Mouse (Mus musculus) heart, embryonic 12.5 days (tissue): ENCODE measurements around the gene Glyctk. TPM values are rescaled to one million over a fixed set of nuclear protein-coding genes. Genes with fewer than 3 reads are reported as not detected.

Experiments
- ATAC-seq: fragments of 200-750 bp; cut with Nextera tagmentation; 2 replicates; pipeline ENCODE4 v1.8.0; 2017; ENCODE audit warnings: moderate TSS enrichment, moderate library complexity; ENCODE audit not compliant: insufficient number of reproducible peaks, low FRiP score
- H3K27ac ChIP-seq: fragments of 300-500 bp; sonication (generic); 2 replicates; pipeline ENCODE4 v1.5.1; 2016; ENCODE audit warnings: mild to moderate bottlenecking, moderate library complexity; ENCODE audit not compliant: poor library complexity, severe bottlenecking
- H3K27me3 ChIP-seq: fragments of 300-500 bp; sonication (generic); replicated peaks from 2 replicates; pipeline ENCODE4 v1.6.1; 2016; ENCODE audit warnings: mild to moderate bottlenecking, moderate library complexity
- H3K36me3 ChIP-seq: fragments of 300-500 bp; sonication (generic); 2 replicates; pipeline ENCODE4 v1.6.1; 2016; ENCODE audit warnings: mild to moderate bottlenecking, moderate library complexity
- H3K4me1 ChIP-seq: fragments of 300-500 bp; sonication (generic); replicated peaks from 2 replicates; pipeline ENCODE4 v1.6.1; 2016; ENCODE audit warnings: mild to moderate bottlenecking
- H3K4me2 ChIP-seq: fragments of 300-500 bp; sonication (generic); 2 replicates; pipeline ENCODE4 v1.6.1; 2016; ENCODE audit warnings: mild to moderate bottlenecking, moderate library complexity
- H3K4me3 ChIP-seq: fragments of 300-500 bp; sonication (generic); 2 replicates; pipeline ENCODE4 v1.5.1; 2016; ENCODE audit warnings: mild to moderate bottlenecking
- H3K9ac ChIP-seq: fragments of 300-500 bp; sonication (generic); 2 replicates; pipeline ENCODE4 v1.6.1; 2016; ENCODE audit warnings: mild to moderate bottlenecking, moderate library complexity
- H3K9me3 ChIP-seq: fragments of 300-500 bp; sonication (generic); replicated peaks from 2 replicates; pipeline ENCODE4 v1.6.1; 2016; ENCODE audit warnings: mild to moderate bottlenecking, moderate library complexity
- WGBS: fragments of 180-500 bp; shearing (Covaris S2); methylation state at CpG from one replicate; pipeline ENCODE4 v1.1.7; 2016; 5-methylcytosine and 5-hydroxymethylcytosine counted together
- microRNA counts: library from miRNA; unstranded; fragments of <30 nt; microRNA quantifications from one replicate; lab custom pipeline; 2017
- microRNA-seq: library from miRNA; unstranded; fragments of <30 nt; microRNA quantifications from one replicate; pipeline ENCODE4, GENCODE M21; 2017
- polyA plus RNA-seq: library from polyadenylated mRNA; unstranded; fragments of >200 nt; fragmentation: Nextera tagmentation; extraction: Ambion mirVana; gene quantifications from 2 replicates; pipeline ENCODE4 v1.2.1, GENCODE M21; 2016

Glyctk gene
- polyA plus RNA-seq, 1 experiment from 2014 or later = 1.1 TPM

GRCm38 (mm10) chr9:106115801-106116424 is 42.0 kb downstream of the Glyctk start:
- H3K9me3 ChIP-seq = 0 out of 2 replicates have a peak, but pooled peaks cover 8% of the 10 kb centered on the region
- H3K27me3 ChIP-seq = peaks cover 6% of the 10 kb centered on the region
- no peak overlapping the region for H3K4me3 ChIP-seq
- WGBS = 32% methylated on average over 13 of the region's 13 CpGs
- no peaks in the 10 kb centered on the region for H3K4me1 ChIP-seq
- H3K9ac ChIP-seq = no peak overlapping the region
- H3K27ac ChIP-seq = no peak overlapping the region
- ATAC-seq = no peak
- no peaks in the 10 kb centered on the region for H3K36me3 ChIP-seq
- peak overlapping the region; percentile 36; the same call in 1 of the 2 replicates for H3K4me2 ChIP-seq

GRCm38 (mm10) chr9:106112770-106113423 is 45.0 kb downstream of the Glyctk start:
- H3K27me3 ChIP-seq = peaks cover 6% of the 10 kb centered on the region
- 33% methylated on average over 10 of the region's 10 CpGs for WGBS
- no peaks in the 10 kb centered on the region for H3K36me3 ChIP-seq
- ATAC-seq = no peak
- H3K4me1 ChIP-seq = no peaks in the 10 kb centered on the region
- H3K4me2 ChIP-seq = no peak overlapping the region
- H3K9ac ChIP-seq = no peak overlapping the region
- no peak overlapping the region for H3K4me3 ChIP-seq
- H3K27ac ChIP-seq = no peak overlapping the region
- 0 out of 2 replicates have a peak, but pooled peaks cover 8% of the 10 kb centered on the region for H3K9me3 ChIP-seq

GRCm38 (mm10) chr9:106106241-106106640 is 51.7 kb downstream of the Glyctk start:
- 73% methylated on average over 9 of the region's 9 CpGs for WGBS

DNA sequence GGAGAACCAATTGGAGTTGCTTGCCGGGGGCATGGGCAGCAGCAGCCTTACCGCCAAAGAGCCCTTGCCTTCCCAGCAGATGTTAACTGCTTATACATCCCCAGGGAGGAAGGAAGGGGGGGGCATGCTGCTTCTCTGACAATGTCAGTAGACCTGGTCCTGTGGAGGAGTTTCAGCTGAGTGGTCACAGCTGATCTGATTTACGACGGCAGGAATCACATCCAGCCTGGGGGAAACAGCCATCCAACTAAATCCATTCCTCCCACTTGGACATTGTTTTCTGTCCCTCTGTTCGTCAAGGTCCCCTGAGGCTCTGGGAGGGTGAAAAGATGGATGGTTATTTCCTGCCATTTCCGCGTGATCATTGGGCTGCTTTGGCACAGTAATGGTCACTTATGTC is 53.5 kb downstream of the Glyctk start:
- Histone ChIP-seq H3K4me2 (no peak overlapping the region), H3K27ac (no peak overlapping the region), H3K9me3 (peaks cover 6% of the 10 kb centered on the region; the same call in 1 of the 2 replicates), H3K4me1 (no peaks in the 10 kb centered on the region), H3K9ac (no peak overlapping the region), H3K27me3 (no peaks in the 10 kb centered on the region), H3K4me3 (no peak overlapping the region), H3K36me3 (no peaks in the 10 kb centered on the region)
- ATAC-seq = no peak
- WGBS = 83% methylated on average over 7 of the region's 7 CpGs

More at GRCm38 (mm10) chr9:106106241-106106640, 51.7 kb downstream of the Glyctk start:
- no peak overlapping the region for H3K9ac ChIP-seq
- no peaks in the 10 kb centered on the region for H3K36me3 ChIP-seq
- H3K4me3 ChIP-seq = no peak overlapping the region
- peaks cover 9% of the 10 kb centered on the region; the same call in 1 of the 2 replicates for H3K9me3 ChIP-seq
- H3K4me2 ChIP-seq = no peak overlapping the region
- H3K27ac ChIP-seq = no peak overlapping the region
- ATAC-seq = no peak
- H3K4me1 ChIP-seq = no peaks in the 10 kb centered on the region
- no peaks in the 10 kb centered on the region for H3K27me3 ChIP-seq

MicroRNA genes within 50 kb of the gene (microRNA counts, 519-probe panel; counts per million panel counts)
- 7,686 counts per million, percentile 94 among the panel's probes with 10 or more counts for microRNA mmu-let-7g (lab: Ali Mortazavi, UCI)

Small RNA genes within 50 kb of the gene (microRNA-seq; reads per million reads assigned to microRNA genes)
- gene Mir135a-1 = 1.4 reads per million
- gene Mirlet7g = 21,905 reads per million, percentile 97 among the genes with 10 or more reads in this experiment

Other genes with a start within 250 kb of the Glyctk start
- 0.01 and 0.08 TPM in 2 replicates for gene Col6a5, start 197.5 kb downstream of the Glyctk start, polyA plus RNA-seq
- gene Col6a4, start 61.4 kb downstream of the Glyctk start, polyA plus RNA-seq = 0.04 TPM in 1 of 2 replicates, not detected in the other
- gene Wdr82, start 12.8 kb upstream of the Glyctk start, polyA plus RNA-seq = 23.6 and 23.7 TPM in 2 replicates
- 30.7 and 34.1 TPM in 2 replicates for gene Ppm1m, start 41.6 kb upstream of the Glyctk start, polyA plus RNA-seq
- 52.9 and 53.9 TPM in 2 replicates for gene Twf2, start 45.0 kb upstream of the Glyctk start, polyA plus RNA-seq
- gene Tlr9, start 64.5 kb upstream of the Glyctk start, polyA plus RNA-seq = not detected in 2 replicates
- 129 and 133 TPM in 2 replicates for gene Alas1, start 90.5 kb upstream of the Glyctk start, polyA plus RNA-seq
- gene Poc1a, start 122.9 kb upstream of the Glyctk start, polyA plus RNA-seq = 27.8 and 30.0 TPM in 2 replicates
- gene Dusp7, start 210.5 kb upstream of the Glyctk start, polyA plus RNA-seq = 16.9 and 20.1 TPM in 2 replicates